Mouse (Mus musculus): ENCODE results near the gene Cep63.

Gene Cep63

DNA sequence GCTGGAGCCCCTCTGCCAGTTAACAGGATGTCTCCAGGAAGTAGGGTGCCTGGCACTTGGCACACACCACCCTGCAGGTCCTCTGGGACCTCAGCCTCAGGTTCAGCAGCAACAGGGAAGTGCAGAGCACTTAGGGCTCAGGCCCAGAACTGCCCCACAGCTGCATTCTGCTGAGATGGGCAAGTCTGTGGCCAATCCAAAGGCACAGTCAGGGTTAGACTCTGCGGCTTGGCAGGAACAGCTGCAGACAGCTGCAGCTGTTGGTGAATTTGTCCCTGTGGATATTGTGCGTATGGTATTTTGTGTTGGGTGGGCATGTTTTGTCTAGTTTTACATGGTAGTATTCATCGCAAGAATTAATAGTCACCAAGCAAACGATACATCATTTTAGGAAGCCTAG, 5.8 kb upstream of the Cep63 start:
- in situ Hi-C loops (cut with MboI, MseI) = loop anchor here (10.0 kb wide), 1 partner anchor 233 kb away; no protein-coding TSS in a partner anchor

DNA sequence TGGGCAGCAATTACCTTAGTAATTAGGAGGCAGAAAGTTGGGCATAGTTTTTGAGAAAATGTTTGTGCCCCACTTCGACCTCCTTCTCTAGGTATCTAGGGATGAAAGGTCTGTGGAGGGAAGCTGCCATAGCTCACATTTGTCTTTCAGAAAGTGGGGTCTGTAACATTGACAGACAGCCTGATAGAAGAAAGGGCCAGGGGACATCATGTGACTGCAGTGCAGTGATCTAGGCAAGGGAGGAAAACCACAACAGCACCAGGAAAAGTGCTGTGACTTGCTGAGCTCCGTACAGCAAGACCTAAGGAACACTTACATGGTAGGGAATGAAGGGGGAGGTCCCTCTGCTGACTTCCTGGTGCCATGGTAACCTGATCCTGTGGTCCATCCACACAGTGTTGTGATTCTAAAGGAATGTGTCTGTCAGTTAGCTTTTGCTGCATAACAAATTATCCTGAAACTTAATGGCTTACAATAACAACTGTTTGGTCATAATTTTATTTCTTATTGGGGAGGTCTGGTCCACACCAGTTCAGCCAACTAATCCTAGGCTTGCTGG, 5.3 kb upstream of the Cep63 start:
- in situ Hi-C loops (cut with MboI, MseI) = loop anchor here (10.0 kb wide), 1 partner anchor 233 kb away; no protein-coding TSS in a partner anchor

DNA sequence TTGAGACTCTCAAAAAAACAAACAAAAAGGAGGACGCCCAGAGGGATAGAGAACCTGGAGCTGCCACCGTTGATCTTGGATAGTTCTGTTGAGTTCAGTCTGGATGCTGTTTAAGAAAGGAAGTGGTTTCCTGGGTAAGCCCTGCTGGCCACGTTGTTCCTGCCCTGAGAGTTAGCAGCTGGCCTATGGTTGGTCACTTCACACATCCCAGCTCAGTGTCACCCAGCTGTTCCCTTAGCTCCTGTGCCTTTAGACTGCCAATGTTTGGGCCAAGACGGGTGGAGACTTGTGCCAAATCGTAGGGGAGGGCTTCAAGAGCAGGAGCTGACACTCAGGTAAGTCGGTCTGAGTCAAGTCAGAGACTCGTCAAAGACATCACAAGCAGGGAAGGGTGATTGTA, 2.7 kb upstream of the Cep63 start:
- in situ Hi-C loops (cut with MboI, MseI) = no loop called here

DNA sequence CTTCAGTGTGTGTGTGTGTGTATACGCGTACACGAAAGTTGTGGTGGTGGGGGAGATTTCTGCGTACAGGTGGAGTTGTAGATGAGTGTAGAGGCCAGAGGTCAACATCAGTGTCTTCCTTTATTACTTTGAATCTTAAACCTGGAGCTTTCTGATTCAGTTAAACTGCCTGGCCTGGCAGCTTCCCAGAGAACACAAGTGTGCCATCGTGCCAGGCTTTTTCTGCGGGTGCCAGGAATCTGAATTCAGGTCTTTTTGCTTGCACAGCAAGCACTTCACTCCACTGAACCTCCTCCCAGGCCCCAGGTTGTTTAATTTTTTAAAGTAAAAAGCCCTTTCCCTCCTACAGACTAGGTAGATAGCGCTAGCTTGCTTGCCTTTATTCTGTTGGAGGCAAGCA, 1.1 kb upstream of the Cep63 start:
- in situ Hi-C loops (cut with MboI, MseI) = no loop called here

DNA sequence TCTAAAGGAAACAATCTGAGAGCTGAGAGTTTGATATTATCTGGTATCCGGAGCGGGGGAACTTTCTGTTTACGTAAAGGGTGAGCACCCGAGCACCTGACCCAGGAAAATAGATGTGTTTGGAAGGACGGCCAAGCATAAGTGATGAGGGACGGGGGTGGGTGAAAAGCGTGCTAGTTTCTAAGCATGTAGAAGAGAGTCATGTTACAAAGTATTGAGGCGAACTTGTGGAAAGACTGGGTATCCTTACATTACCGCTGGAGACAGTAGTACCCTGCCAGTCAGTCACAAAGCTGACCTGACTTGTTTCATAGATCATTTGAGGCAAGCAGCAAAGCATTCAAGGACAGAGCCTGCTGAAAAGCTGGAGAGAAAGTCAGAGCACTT, 498 bp upstream of the Cep63 start:
- in situ Hi-C loops (cut with MboI, MseI) = no loop called here

DNA sequence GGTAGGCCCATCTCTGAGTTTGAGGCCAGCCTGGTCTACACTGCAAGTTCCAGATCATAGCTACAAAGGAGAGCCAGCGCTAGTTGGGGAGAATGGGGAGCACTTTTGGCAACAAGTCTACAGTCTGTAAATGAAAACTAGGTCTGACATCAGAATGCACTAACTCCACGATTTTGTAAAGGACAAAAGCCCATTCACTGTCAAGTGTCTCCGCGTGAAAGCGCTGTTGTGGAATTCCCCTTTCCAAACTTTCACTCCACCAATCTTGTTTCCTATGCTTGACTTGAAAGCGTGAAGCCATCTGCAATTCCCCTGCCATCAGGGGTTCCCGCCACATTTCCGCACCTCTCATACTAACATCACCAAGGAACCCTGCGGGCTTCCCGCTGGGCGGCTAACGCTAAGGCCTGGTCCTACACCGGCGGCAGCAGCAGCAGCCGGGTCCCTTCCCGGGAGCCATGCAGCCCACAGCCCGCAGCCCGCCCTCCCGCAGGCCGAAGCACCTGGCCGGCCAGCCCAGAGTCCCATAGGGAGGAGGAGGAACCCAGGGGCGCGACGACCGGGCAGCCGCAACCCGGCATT, 842 bp downstream of the Cep63 start:
- in situ Hi-C loops (cut with MboI, MseI) = no loop called here

DNA sequence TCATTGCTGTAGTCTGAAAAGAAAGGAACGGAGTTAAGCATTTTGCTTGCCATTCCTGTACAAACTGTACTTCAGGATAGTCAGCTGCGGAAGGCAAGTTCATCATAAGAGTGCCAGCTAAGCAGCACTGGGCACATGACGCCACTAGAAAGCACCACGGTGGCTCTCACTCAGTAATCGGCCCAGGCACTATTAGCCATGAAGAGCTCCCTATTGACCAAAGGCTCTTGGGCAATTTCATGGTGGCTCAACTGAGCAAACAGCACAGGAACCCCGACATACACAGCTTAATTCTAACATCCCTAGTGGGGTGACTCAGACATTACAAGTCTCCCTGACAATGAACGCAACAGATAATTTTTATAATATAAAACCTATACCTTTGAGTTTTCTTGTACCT, 2.8 kb downstream of the Cep63 start:
- in situ Hi-C loops (cut with MboI, MseI) = no loop called here

DNA sequence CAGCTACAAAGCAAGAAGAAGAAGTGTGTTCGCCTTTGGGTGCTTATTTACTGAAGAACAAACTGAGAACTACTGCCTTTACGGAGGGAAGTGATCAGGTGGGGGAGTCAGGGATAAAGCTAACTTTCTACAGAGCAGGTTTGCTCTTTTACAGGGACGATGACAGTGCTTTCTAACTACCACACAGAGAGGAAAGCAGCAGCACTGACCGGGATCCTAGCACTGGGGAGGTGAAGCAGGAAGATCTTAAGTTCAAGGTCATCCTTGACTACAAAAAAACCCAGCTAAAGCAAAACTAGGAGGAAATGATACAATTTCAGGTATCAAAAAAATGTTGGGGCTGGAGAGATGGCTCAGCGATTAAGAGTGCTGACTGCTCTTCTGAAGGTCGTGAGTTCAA, 3.5 kb downstream of the Cep63 start:
- in situ Hi-C loops (cut with MboI, MseI) = no loop called here

DNA sequence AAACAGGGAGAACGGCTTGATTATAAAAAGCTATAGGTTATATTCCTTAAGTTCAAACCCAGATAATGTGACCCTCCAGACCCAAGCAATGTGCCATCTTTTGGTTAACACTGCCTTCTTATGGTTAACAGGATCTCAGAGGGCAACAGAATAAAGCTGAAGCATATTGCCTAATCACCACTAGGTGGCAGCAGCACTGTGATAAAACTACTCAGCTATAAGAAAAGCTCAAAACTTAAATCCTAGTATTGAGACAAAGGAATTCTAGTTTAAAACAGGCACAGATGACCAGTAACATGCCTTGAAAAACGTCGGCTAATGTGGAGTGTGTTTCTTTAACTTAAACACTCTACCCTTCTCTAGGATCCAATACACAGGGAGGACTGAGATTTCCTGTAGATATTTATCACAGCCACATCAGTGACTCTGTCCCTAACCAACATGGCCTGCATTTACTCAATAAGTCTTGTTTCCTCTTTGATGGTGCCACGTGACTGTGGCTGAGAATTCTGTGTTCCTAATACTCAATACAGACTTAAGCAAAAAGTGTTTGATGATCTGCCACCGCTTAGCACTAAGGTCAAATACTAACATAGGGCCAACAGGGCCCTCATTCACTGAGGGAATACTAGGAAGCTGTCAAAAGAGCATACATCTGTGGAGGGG, 4.0 kb downstream of the Cep63 start:
- in situ Hi-C loops (cut with MboI, MseI) = no loop called here

DNA sequence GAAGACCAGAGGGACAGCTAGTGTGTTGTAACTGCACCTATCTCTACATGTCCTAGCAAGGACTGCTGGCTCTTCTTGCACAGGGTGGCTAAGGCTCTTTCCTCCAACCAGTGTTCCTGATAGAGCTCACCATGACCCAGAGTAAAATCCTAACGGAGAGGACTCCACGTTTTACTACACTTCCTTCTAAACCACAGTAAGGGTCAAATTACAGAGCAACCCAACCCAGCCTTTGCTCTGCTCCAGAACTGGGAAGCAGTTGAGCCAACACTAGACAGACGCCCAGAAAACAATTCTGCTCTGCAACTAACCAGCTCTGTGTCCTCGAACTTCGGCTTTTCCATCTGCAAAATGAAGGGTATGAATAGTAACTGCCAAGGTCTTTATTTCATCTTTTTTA, 4.9 kb downstream of the Cep63 start:
- in situ Hi-C loops (cut with MboI, MseI) = no loop called here

DNA sequence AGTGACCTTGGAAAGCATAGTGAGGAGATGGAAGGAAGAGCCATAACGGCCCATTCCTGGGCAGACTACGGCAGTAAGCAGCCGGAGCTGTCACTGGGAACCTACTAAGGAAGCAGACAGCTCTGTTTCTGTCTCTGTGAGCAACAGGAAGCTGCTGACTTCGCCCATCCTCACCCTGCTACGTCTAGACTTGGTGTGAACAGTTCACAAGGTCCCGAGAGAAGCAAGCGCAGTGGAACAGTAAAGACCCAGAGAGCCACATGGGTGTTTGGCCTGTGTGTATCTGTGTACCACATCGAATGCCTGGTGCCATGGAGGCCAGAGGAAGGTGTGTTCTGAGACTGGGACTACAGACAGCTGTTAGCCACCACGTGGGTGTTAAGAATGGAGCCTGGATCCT, 10.1 kb downstream of the Cep63 start:
- in situ Hi-C loops (cut with MboI, MseI) = no loop called here

DNA sequence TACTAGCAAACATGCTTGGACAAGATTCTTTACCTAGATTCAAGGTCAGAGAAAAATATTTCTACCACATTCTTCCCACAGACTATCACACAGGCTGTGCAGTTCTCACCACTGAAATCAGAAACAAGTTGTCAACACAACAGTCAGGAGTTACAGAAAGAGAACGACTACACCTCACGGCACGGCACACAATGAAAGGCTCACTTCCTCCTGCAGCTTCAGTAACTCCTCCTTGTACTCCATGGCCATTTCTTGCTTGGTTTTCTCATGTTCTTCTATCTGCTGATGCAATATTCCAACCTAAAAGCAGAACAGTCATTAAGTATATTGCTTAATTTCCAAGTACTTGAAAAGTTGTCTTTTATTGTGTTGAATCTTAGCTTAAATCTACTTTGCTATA, 11.3 kb downstream of the Cep63 start:
- in situ Hi-C loops (cut with MboI, MseI) = no loop called here

DNA sequence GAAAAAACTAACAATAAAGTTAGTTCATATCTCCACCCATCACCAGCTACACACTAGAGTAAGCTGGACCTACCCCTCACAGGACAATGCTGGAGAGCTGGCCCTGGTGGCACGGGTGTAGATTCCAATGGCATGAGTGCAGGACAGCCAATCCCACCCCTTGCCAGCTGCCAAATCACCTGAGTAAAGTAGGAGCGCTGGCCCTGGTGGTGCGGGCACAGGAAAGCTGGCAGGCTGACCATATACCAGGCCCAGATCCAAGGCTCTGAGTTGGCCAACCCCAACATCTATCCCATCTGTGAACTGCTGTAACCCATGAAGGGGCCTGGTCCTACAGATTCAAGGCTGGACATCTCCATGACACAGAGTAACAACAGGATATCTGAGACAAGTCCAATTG, 17.1 kb downstream of the Cep63 start:
- in situ Hi-C loops (cut with MboI, MseI) = no loop called here

DNA sequence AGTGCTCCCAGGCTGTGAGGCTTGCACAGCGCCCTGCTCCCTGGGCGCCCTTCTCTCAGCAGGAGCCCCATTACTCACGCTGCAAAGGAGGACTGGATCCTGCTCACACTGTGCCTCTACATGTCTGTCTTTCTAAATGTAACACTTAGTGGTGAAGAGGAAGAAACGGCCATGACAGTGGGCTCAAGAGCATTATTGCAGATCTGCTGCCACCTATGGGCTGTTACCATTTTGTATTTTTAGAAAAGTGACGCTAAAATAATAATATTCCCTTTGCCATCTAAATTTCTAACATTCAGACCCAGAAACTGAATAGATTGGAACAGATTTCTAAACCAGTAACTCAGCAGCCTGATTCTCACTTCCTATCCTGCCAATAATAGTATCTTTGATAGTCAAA, 18.9 kb downstream of the Cep63 start:
- in situ Hi-C loops (cut with MboI, MseI) = no loop called here

DNA sequence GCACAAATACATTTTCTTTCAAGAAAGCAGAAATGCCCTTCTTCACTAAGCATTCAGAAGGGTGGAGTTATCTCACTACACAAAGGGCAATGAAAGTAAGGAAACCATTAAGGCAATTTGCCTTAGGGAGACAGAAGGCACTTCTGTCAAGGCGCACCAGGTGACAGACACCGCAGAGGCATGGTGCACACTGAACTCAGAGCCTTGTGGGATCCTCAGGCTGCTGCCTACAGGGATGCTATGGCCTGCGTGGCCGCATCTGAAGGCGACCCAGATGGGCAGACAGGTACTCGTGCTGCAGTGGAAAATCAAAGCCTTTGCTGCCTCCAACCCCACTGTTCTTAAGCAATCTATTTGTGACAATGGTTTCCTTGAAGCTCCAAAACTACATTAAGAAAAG, 21.2 kb downstream of the Cep63 start:
- in situ Hi-C loops (cut with MboI, MseI) = no loop called here

DNA sequence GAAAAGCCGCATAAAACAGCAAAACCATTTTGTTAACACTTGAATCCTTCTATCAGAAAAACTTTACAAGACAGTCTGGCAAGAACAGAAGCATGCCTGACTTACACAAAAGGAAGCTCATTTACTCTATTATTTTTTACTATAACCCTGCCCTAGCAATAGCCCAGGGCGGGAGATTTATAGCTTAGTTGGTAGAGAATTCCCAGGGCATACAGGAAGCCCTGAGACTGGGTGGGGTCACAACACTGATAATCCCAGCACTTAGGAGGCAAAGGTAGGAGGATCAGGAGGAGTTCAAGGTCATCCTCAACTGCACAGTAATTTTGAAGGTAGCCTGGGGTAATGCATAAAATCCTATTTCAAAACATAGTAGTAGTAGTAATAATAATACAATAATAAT, 24.7 kb downstream of the Cep63 start:
- in situ Hi-C loops (cut with MboI, MseI) = no loop called here

DNA sequence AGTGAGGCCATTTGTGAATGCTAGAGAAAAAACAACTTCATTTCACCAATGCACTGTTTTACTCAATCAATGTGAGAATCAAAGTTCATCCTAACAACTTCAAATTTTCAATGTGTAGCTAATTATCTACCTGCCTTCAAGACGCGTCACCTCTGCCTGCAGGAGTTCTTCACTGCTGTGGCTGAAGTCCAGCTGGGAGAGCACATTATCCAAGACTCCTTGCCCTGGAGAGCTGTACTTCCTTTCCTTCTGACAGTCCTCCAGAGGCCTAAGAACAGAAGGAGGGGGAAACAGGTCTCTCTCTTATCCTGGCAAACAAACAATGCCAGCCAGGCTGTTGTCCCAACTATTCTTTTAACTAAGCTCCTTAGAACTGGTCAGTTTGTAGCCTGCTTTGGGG, 25.1 kb downstream of the Cep63 start:
- in situ Hi-C loops (cut with MboI, MseI) = no loop called here

DNA sequence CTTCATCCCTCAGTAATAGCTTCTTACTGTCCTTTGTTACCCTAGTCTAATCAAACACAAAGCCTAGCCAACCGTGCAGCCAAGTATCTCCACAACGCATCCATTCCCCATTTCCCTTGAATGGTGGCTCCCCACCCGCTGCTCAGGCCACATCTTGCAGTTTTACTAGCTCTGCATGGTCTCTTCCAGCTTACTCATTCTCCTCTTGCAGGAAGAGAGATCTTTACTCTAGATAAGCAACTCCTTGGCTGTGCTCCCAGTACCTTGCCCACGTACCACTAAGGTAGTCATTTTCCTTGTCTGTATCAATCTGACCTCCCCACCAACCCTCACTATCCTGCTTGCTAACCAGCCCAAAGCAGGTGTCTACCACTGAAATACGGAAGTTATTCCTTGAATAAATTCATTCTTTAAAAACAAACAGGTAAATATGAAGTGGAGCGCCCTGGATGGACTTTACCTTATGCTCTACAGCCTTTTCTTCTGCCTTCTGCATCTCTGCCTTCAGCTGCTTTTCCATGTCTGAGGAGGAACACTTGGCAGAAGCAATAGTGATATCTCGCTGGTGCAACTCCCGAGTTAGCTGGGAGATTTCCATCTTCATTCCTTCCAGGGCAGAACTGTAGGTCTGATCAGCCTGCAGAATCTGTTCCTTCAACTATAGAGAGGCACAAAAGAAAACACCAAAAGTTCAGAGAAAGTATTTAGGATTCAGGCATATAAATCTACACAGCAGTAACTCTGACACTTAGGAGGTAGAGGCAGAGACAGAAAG, 30.5 kb downstream of the Cep63 start:
- in situ Hi-C loops (cut with MboI, MseI) = no loop called here

DNA sequence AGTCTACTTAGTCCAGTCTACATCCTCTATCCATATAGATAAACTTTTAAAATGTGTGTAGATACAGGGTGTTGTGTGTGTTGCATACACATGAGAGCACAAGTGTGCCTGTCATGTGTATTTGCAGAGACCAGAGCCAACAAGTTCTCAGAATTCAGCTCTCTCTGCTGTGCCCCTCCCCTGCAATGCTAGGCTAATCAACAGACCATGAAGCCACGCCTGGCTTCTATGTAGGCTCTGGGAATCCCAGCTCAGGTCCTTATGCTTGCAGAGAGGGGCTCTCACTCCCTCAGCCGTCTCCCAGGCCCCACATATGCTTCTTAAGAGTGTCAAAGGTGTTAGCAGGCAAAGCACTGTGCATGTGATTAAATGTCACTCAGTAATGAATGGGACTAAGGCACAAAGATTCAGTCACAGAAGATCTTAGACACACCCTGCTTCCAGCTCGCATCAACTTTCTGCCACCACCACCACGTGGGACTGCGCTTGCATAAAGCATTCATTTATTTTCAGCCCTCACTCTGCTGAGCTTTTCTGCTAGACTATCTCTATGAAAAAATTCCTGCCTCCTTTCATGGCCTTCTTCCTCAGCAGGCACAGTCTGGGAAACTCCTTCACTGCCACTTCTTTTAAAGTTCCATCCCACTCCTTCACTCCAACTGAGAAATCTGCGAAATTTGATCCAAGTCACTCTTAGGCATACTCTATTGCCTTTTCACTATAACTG, 31.5 kb downstream of the Cep63 start:
- in situ Hi-C loops (cut with MboI, MseI) = no loop called here

DNA sequence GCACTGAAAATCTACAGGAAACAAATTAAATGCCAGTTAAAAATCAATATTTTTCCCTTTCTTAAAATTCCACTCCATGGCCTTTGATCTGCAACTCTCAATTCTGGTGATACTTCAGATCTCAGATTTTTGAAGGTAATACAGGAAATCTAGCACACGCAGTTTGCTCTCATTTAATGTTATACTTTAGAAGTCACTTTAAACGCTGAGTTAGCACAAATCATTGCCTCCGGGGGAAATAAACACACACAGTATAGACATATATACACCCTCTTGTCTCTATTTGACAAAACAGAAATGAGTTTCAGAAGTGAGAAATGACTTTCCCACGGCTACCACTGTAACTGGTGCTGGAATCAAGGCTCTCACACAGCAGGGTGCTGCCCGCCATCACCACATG, 39.0 kb downstream of the Cep63 start:
- in situ Hi-C loops (cut with MboI, MseI) = no loop called here

DNA sequence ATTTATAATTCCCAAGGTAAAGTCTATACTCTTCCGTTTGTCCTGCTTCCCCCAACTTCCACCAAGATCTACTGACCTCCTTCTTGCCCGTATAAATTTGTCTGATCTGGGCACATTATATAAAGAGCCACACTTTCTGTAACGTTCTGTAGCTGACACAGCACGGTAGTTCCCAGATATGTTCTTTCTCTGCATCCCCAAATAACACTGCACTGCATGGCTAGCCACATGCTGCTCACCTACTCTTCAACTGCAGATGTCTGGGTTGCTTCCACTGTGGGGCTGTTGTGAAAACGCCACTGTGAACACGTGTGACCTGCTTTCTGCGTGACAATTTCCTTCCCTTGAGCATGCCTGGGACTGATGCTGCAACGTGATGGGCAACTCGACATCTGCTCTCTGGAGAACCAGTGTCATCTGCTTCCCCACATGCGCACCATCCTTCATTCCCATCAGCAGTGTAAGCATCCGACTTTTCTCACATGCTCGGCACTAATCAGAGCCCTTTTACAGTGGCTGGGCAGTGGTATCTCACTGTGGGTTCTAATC, 44.3 kb downstream of the Cep63 start:
- in situ Hi-C loops (cut with MboI, MseI) = no loop called here

DNA sequence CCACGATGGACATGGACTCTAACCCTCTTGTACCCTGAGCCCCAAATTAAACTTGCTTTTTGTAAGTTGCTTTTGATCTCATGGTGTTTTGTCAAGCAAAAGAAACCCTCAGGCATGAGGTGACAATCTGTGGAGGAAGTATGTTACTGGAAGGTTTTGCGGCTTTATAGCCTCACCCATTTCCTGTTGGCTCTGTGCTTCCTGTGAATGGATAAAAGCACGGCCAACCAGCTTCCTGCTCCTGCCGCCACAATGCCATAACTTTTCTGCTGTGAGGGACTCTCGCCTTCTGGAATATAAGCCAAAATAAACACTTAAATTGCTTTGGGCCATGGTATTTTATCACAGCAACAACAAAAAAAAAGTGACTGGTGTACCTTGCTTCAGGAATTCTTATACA, 48.9 kb downstream of the Cep63 start:
- in situ Hi-C loops (cut with MboI, MseI) = no loop called here
